Mouse (Mus musculus) CH12F3 (cell line): ENCODE results near the gene Klc3.

ENCODE experiments used
- in situ Hi-C: fragments of 300-500 bp; cut with MboI; formaldehyde crosslinking; loops from 2 replicates; pipeline ENCODE4 v1.14.3; 2020; ENCODE audit warnings: low sequenced_read_pairs

Gene Klc3

DNA sequence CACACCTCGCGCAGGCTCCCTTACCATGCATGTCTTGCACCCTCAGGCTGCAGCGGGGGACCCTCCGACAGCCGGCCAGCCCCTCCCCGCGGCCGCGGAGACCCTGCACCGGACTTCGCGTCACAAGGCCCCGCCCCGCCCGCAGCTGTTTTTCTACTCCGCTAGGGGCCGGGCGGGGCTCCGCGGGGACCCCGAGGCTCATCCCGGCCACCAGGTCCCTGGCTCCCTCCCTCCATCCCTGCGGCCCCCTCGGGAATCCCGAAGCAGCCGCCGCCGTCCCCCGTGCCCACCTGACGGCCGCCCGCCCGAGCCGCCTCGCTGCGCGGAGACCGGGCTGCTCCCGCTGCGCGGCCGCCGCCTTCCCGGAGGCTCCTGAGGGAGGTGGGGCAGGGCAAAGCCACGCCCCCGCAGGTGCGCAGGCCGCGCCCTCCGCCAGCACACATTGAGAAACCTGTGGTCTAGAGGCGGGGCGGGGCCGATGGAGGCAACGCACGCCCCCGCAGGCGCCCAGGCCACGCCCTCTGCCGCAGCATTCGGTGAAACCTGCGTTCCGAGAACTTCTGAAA is at the start of gene Klc3:
Klc3 (minus strand) TSS at position 374 of the 566 bp plus-strand sequence.
- in situ Hi-C loops, result no loop called here

DNA sequence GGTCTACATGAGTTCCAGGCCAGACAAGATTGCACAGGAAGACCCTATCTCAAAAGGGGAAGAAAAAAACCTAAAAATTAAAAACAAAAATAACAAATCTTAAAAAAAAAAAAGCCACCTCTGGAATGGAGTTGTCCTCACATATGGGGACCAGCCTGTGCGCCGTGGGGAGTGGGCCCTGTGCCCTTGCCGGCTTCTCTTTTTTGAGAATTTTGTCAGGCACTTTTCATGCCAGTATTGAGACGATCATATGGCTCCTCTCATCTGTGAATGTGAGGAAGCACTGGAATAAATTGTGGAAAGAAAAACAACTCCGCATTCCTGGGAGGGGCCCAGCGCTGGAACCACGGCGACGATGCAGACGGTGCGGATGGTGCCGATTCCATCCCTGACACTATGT is 45.3 kb upstream of the Klc3 start:
- in situ Hi-C loops, result no loop called here

DNA sequence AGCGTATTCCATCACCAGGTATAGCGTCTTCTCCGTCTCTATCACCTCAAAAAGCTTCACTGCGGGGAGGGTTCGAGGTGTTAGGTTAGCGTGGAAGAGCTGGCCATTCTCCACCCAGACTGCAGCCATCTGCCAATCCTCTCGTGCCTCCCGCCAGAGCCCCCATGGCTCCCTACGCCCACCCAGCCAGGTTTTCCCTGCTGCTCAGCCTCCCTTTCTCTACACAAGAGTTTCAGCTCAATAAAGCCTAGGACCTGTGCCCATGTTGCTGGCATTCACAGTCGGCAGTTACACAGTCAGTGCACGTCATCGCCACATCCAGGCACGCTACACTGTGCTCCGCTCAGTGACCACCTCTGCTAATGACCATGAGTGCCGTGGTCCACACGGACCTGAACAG is 43.8 kb upstream of the Klc3 start:
- in situ Hi-C loops, result no loop called here

DNA sequence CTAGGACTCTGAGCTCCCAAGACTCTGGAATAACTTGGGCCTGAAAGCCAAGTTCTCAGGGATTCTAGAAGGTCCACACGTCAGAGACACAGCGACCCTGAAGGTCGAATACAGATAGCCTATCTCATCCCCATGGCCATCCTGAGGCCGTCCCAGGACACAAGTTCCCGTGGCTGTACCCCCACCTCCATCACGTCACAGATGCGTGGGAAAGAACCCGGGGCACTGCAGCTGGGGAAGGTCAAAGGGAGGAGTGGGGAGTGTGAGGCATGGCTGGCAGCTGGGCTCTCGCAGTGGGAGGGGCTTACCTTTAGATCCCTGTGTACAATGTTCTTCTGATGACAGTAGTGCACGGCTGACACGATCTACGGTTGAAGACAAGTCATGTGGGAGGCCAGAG is 40.9 kb upstream of the Klc3 start:
- in situ Hi-C loops, result no loop called here

DNA sequence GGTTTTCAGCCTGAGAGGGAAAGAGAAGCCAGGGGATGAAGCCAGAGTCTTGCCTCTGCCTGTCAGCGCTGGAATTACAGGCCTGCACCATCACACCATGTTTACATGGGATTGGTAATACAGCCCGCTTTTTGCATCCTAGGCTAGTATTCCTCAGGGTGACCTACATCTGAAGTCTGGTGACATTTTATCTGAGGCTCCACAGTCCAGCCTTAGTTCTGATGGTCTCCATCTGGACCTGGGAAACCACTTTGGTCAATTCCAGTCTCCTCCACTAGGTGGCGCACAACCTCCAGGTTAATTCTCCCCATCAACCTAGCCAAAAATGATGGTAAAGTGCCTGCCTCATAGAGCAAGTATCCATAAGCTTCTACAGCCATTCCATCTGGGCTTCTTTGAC is 39.4 kb upstream of the Klc3 start:
- in situ Hi-C loops, result no loop called here

DNA sequence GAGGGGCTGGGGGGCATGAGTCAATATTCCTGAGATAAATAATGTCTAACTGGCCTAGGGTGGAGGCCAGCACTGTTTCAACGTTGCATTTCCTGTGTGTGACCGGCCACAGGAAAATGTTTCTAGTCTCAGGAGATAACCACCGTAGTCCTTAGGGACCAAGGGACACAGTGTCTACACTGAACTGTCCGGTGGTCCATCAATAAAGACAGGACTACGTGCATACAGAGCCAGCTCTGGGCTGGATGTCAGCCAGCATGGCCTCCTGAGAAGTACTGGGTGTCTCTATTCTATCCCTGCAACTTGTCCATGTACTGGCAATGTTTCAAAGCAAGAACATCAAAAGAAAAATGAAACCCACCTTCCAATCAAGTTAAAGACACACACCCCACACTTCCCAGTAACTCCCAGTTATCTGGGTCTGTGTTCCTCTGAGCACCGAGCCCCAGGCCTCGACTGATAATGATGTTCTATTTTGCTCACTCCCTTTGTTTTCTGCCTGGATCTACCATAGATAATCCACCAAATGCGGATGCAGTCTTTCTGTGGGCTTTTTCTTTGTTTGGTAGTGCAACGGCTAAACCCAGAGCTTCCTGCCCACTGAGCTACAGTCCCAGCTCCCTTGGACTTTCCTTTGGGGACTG is 37.7 kb upstream of the Klc3 start:
- in situ Hi-C loops, result no loop called here

DNA sequence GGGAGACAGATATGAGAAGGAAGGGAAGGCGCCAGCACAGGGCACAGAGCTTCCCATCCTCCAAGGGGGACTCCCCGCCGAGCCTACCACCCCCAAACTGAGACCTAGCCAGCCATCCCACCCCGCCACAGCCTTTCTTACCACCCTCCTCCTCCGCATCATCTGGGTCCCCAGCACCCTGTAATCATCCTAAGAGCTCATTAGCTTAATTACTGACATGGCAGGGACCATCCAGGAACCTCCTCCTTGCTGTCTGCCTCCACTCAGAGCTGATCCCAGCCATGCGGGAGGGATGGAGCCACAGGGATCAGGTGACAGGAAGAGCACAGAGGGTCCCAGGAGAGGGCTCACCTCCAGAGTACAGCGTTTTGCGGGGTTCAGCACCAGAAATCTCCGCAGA is 33.1 kb upstream of the Klc3 start:
- in situ Hi-C loops, result no loop called here

DNA sequence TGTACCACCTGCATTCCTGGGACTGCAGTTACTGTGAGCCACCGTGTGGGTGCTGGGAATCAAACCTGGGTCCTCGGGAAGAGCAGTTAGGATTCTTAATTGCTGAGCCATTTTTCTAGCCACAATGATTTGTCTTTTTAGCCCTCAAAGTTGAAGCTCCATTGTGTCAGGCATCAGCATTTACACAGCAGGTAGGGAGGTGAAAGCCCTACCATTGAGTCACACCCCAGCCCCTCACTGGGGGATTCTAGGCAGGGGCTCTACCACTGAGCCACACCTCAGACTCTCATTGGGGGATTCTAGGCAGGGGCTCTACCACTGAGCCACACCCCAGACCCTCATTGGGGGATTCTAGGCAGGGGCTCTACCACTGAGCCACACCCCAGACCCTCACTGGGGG is 32.4 kb upstream of the Klc3 start:
- in situ Hi-C loops, result no loop called here

DNA sequence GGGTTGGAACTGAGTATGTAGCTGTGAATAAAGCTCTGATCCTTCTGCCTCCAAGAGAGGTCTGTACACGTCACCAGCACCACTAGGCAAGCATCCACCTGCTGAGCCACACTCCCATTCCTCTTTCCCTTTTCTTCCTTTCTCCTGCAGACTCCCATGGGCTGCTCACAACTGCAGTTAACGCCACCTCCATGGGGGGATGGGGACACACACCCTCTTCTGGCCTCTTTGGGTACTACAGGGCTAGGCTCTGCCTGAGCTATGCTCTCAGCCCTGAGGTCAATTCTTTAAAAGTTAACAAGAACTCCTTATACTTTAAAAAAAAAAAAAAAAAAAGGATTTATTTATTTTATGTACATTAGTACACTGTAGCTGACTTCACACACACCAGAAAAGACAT is 28.6 kb upstream of the Klc3 start:
- in situ Hi-C loops, result no loop called here

DNA sequence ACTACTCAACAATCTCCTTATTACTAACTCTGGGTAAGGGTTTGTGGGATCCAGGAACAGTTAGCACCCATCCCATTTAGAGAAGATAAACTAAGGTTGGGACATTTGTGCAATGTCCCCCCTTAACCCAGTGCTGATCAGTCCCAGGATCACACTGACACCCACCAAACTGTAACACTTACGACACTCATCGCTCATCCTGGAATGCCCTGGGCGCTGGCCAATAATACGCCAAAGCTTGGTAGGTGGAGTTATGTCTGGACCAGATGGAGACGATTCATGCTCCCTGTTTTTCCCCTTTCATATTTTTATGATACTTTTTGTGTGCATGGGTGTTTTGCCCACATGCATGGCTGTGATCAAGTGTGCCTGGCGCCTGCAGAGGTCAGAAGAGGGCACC is 26.5 kb upstream of the Klc3 start:
- in situ Hi-C loops, result no loop called here

DNA sequence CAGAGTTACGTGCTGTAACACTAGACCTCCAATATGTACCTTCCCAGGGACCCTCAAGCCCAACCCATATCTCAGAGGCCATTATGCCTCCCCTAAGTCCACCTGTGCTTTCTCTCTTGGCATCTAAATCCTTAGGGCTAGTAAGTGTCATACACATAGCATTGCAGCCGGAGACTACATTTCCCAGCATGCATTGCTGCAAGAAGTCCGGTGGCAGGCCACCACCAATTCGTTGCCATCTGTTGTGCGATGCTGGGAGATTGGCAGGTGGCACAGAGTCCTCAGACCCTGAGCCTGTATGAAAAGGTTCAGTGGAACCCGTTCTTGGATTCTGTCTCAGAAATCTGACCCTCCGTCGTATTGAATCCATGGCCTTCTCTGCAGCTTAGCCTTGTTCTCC is 25.8 kb upstream of the Klc3 start:
- in situ Hi-C loops, result no loop called here

DNA sequence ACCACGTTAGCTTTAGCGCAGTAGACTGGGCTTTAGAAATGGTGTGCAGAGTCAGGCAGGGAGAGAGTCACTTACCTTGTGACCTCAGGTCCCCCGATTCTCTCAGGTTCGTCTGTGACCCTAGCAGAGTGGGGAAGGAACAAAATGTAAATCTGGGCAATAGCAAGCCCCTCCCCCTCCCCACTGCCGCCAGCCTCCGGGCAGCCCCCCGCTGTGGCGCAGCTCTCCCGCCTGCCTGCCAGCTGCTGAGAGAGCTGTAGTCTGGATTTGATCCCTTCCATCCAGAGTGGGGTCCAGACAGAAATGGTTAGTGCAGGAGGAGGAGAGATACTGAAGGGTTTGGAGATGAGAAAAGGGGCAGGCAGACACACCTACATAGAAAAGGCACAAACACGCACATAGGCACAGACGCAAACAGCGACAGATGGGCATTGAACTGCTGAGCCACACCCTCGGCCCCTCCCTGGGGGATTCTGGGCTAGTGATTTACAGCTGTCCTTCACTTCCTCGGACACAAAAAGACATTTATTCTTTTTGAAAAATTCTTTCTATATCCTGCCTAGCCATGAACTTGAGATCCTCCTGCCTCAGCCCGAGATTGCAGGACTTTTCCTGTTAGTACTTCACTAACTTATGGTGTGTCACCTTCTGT is 24.2 kb upstream of the Klc3 start:
- in situ Hi-C loops, result no loop called here

DNA sequence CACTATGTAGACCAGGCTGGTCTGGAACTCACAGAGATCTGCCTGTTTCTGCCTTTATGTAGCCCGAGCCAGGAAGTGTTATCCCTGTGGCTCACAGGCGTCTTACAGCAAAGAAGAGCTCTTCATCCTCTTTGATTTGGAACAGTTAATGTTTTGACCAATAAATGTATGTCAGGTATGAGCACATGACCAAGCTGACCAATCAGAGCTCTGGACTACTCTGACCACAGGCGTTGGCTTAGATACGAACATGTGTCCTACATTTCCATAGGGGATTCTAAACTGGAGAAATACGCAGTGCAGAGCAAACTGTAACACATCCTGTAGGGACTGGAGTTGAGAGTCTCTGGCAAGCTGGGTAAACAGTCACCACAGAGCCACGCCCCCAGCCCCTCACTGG is 23.0 kb upstream of the Klc3 start:
- in situ Hi-C loops, result no loop called here

DNA sequence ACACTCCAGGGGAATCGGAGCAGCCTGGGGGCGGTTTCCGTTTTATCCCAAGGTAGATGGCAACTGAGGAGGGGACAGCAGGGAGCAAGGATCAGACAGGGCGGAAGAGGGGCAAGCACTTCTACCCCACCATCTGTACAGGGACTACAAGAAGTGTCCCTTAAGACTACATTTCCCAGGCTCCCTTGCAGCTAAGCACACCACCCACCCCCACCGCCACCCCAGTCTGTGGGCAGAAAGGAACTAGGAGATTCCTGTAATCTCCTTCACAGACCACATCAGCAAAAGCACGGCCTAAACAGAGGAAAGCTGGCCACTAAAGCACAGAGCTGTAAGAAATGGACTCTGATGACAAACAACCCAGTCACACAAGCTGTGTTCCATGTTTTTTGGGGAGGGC is 22.4 kb upstream of the Klc3 start:
- in situ Hi-C loops, result no loop called here

DNA sequence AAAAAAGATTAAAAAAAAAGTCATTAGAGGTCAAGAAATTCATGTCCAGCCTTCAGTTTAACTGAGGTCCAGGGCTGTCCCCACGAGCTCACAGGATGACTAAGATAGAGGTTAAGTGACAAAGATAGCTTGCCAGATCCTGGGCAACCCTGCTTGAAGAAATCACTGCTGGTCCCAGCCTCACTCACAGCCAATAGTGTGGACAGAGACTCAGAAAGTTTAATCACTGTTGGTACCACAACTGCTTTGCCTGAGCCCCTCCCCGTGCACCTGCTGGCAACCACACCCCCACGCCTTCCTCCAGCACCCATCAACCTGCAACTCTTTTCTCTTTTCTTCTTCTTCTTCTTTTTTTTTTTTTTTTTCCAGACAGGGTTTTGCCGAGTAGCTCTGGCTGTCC is 20.1 kb upstream of the Klc3 start:
- in situ Hi-C loops, result no loop called here

DNA sequence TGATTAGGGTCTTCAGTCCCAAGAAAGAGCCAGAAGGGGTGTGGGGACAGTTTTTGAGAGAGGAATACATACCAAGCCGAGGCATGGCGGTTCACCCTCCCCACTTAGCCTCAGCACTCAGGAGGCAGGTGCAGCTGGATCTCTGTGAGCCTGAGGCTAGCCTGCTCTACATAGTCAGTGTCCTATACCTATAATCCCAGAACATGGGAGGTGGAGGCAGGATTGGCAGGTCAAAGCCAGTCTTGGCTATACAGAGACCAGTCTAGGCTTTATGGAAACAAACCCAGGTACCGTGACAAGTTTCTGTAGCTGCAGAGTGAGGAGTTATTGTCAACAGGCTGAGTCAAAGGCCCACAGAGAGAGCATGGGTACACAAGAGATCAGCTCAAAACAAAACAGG is 19.2 kb upstream of the Klc3 start:
- in situ Hi-C loops, result no loop called here

DNA sequence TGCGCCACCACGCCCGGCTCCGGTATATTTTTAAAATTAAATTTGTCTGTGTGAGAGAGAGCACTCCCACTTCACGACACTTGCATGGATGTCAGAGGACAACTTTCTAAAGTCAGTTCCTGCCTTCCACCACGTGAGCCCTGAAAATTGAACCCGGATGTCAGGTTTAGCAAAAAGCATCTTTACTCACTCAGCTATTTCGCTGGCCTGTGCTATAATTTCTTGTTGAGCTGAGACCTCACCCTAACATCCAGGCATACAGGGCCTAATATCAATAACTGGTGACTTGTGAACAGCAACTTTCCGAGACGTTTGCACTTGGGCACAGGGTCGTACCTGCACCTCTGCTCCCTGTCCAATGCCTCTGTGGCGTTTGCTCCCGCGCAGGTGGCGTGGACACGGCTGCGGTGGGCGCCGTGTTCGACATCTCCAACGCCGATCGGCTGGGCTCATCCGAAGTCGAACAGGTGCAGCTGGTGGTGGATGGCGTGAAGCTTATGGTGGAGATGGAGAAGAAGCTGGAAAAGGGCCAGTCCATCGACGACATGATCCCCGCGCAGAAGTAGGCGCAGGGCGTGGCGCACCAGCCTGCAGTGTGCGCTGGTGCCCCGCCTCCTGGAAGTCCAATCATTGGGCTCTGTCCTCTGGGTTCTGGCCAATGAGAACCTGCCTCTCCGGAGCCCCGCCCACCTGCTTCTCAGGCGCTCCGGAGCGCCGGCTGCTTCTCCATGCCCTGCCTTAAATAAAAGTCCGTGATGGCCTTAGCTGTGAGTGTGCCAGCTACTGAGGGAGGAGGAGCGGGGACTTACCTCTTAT is 17.1 kb upstream of the Klc3 start:
- in situ Hi-C loops, result no loop called here

DNA sequence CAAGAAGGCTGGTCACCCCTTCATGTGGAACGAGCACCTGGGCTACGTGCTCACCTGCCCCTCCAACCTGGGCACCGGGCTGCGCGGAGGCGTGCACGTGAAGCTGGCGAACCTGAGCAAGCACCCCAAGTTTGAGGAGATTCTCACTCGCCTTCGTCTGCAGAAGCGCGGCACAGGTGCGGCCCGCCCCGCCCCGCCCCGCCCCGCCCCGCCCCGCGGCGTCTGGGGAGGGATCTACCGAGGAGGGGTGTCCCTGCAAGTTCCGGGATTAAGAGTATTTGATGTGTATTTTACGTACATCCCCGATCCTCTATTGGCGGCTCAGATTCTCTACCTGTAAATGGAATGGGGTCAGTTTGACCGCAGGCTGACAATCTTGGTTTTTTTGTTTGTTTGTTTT is 16.2 kb upstream of the Klc3 start:
- in situ Hi-C loops, result no loop called here

DNA sequence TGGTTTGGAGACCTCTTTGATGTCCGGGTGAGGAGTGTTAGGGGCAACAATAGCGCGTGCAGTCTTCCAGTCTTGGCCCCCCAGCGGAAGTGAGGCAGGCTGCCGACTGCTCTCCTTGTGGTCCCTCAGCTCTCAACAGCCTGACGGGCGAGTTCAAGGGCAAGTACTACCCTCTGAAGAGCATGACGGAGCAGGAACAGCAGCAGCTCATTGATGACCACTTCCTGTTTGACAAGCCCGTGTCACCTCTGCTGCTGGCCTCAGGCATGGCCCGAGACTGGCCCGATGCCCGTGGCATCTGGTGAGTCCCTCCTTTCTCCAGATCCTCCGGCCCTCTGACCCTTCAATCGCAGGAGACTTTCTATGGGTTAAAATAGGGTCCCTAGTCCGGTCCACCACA is 12.7 kb upstream of the Klc3 start:
- in situ Hi-C loops, result no loop called here

DNA sequence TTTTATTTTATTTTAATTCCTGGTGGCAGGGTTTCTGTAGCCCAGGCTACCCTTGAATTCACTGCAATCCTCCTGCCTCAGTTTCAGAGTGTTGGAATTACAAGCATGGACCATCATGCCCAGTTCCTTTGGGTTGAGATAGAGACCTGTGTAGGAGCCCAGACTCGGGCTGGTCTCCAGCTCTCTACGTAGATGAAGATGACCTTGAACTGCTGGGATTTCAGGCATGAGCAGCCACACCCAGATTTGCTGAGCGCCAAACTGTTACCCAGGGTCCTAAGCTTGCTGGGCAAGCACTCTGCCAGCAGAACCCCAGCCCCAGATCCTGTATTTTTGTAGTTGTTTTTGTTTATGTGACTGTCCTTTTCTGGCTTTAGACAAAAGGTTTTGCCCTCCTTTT is 9.6 kb upstream of the Klc3 start:
- in situ Hi-C loops, result no loop called here

DNA sequence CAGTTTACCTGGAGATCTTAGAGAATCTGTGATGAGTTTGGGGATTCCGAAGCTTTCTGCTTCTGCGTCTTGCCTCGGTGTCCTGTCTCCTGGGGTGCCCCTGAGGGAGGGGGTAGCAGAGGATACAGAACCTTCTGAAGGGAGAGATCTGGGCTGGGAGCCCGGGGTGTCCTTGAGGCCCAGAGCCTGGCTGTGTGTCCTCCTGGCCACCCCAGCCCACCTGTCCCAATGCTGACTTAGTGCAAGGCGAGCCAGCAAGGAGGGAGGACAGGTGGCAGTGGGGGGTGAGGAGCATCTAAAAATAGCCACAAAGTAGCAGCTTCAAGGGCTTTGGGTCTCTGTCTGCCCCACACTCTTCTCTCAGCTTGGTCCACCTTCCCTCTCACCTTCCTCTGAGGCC is 7.9 kb upstream of the Klc3 start:
- in situ Hi-C loops, result no loop called here

DNA sequence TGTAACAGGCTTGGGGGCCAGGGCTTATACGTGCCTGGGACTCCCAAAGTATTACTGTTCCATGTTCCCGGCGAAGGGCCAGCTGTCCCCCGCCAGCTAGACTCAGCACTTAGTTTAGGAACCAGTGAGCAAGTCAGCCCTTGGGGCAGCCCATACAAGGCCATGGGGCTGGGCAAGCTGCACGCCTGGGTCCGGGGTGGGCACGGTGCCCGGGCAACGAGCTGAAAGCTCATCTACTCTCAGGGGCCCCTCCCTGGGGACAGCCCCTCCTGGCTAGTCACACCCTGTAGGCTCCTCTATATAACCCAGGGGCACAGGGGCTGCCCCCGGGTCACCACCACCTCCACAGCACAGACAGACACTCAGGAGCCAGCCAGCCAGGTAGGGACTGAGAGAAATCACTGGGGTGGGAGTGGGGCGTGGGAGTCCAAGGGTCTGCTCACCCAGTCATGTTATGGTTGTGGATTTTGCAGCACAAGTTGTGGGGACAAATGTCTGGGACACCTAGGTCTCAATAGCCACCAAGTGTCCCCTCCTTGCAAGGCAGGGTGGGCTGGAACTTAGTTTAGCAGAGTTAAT is 7.0 kb upstream of the Klc3 start:
- in situ Hi-C loops, result no loop called here
